Mouse (Mus musculus): ENCODE data around the gene BC048507.
"Not testable (repeated sequence)": the region's sequence is repeated elsewhere in the genome, so short reads cannot be mapped to it uniquely, and the experiment has no call there.

Gene BC048507

DNA sequence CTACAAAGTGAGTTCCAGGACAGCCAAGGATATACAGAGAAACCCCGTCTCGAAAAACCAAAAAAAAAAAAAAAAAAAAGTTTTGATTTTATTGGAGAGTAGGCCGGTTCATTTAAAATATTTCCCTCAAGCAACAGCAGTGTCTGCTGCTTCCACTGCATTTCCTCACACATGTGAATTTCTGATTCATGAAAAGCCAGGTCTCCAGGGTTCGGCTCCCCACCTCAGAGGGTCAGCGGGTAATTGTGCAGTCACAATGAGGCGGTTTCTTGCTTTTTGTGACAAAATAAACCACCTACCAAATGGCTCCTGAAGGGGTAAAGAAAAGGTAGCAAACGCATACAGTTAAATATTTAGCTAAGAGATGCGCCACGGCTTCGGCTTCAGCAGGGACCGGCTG lies at the start of gene BC048507:
TSS of gene BC048507 (plus strand) at position 301 of the 400 bp plus-strand sequence.
- no peak for DNase-seq

DNA sequence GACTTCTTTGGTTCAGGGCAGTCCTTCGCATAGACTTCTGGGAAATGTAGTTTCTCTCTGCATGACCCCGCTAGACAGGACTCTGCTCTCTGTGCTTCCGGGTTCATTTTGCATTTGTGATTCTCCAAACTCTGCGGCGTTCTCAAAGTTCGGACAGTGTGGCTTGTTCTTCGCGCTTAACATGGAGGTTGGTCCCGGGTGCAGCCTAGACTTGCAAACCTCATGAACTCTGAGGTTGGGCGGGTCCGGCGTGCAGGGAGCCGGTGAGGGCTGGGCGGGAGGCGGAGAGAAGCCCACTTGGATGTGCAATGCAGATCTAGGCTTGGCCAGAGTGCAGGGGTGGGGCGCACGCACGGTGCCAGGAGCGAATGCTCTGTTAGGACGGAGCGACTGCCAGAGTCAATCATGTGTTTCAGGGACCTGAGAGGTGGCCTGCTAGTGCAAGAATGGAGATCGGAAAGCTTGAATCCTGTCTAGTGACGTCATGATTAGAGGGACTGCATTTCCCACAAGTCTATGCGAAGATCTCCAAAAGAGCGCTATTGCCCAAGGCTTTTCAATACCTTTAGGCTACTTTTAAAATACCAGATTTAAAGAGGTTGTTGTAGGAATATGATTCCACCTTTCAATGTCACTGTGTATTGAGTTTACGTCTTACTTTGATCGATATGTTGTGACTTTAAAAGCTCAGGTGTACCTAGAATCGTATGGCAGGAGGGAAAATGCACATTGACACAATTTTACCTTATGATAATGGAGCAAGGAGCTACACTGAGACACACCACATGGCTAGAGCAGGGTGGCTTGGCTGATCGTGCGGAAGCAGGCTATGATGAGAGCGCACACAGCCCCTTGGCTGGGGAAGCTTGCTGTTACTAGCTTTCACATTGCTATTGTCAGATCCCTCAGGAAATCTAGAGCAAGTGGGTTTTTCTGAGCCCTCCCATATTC lies 49.1 kb upstream of the BC048507 start, which contains the start of gene Zfp273:
TSS of gene Zfp273 (plus strand) at position 31 of the 951 bp plus-strand sequence.
- DNase-seq = peak; percentile 67

DNA sequence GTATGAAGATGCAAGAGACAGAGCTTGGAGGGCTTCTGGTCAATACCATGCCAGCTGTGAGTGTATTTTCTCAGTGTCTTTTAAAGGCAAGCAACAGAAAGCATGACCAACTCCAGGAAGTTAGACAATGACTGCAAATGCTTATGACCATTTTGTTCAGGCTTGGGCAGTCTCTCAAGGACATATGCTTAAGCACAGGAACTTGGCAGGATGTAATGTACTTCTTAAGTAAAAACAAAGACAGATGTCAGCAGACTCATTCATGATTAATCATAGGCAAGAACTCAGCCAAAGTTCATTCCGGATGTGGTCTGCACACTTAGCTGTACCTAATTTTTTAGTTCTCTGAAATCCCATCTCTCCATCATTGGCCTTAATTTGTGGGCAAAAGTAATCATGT lies 44.5 kb upstream of the BC048507 start:
- DNase-seq = no peak

DNA sequence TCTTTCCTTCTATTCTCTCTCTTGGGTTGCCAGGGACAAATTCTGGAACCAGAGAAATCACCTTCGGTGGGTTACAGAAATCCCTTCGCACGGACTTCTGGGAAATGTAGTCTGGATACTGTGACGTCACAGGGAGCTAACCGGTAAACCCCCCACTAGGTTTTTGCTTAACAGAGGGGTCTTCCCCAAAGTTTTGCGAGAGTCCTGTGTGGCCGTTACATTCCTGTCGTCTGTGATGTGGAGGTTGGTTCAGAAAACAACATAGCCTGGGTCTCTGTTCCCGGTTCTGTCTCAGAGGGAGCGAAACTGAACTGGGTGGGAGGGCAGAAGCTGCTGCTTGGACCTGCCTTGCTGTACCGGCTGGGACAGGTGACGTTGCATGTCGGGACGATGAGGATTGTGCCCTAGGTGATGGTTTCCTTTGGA lies 32.2 kb upstream of the BC048507 start, which contains the start of gene Gm10037:
TSS of gene Gm10037 (plus strand) at position 196 of the 426 bp plus-strand sequence.
- peak; percentile 59 for DNase-seq

DNA sequence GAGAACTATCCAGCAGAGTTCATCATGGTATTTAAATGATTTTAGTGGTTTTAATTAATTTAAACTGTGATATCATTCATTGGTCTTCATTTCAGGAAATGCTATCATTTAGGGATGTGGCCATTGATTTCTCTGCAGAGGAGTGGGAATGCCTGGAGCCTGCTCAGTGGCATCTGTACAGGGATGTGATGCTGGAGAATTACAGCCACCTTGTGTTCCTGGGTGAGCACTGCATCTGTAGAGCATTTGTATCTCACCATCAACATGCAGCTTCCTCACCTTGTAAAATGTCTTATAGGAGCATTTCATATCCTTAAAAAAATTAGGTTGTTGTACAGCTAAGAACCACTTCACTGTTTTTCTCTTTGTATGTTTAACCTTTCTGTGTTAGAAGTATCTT lies 30.0 kb upstream of the BC048507 start:
- not testable (repeated sequence) for DNase-seq

DNA sequence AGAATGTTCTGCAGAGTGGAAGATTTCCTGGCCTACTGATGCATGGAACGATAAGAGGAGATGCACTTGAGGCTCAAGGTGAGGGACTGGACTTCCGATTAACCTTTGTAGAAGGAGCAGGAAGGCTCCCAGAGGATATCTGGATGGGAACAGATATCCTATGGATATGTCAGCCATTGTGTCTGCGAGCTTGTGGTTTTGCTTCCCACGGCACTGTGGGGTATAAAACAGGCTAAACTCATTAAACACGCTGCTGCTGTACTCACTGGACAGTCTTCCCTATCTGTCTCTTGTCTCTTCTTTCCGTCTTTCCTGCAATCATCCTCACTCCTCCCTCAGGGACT lies 19.4 kb upstream of the BC048507 start:
- DNase-seq = no peak

DNA sequence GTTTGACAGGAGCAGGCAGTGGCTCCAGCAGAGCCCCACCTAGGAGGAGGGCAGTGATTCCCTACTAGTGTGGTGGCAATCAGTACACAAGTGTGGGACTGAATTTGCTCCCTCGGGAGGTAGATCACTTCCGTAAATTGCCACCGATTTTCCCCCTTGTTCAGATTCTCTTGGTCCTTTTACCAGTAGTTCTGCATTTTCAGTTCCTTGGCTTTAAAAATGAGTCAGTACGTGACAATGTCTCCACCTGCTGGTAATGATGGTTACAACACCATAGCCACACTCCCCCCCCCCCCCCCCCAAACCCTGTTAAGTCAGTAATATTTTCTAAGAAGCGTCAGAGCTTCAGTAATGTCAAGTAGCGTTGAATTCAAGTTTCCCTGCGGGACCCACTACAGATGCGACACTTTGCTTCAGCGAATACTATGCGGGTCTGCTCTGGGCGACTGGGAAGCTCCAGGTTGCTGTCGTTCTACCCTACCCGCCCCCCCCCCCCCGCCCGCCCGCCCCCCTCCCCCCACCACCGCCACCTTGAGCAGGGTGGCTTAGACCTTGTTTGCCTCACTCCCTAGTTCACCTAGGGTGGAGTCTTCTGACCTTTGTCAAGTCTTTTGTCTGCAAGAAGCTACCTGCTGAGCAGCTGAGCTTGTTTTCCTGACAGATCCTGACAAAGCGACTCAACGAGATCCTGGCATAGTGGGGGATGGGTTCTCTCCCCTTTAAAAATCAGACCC lies 18.8 kb upstream of the BC048507 start:
- peak; percentile 71 for DNase-seq

DNA sequence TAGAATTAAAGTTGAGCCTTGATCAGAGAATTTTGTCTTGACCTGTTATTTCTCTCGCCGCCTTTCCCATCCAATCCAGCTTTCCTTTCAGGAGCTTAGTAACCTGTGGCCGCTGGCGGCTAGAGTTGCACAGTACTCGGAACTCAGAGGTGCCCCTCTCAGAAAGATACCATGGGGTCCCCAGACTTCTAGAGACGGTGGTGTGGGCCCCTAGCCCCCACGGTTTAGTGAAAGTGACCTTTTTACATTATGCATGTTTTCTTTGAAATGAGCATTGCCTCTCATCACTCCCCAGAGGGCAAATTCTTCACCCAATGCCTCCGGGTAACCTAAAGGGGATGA lies 18.3 kb upstream of the BC048507 start:
- DNase-seq = peak; percentile 1

DNA sequence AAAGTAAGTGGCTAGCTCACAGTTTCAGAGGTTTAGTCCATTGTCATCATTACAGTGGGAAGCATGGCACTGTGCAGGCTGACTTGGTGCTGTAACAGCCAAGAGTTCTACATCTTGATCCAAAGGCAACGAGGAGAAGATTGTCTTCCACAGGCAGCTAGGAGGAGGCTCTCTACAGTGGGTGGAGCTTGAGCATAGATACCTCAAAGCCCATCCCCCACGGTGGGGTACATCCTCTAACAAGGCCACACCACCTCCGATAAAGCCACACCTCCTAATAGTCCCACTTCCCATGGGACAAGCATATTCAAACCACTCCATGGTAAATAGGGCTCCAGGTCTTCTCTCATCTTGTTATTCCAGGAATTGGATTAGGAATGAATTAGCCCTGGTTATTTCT lies 12.8 kb upstream of the BC048507 start:
- DNase-seq = no peak

DNA sequence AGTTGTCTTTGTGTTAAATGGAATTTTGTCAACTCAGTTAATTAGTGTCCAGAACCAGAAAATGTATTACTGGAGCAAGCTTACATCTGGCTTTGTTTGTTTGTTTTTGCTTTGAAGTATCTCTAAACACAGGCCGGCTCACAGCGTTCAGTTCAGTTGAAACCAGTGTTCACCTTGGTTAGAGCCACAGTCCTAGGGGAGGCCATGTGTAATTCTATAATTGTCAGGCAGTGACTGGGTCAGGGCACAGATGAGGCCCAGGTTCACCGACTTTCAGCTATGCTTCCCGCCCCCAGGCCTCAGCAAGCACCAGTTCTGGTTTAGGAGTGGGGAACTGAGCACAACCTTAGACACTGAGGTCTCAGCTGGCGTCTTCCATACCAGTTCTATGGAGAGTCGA lies 10.0 kb upstream of the BC048507 start:
- DNase-seq = no peak

DNA sequence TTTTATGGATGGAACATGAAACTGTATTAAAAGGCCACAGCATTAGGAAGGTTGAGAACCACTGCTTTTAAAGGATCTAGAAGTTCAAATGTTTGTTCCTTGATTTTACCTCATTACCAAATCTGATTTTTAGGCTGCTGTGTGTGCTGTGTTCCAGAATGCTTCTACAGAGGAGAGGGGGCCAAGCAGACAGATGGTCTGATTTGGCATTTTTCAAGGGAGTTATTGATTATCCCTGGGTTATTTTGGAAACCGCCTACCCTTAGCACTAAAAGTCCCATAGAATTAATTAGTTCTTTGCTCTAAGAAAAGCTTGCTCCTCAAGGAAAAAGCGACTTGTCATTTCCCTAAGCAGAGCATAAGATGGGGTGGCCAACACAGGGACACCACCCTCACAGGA lies 9.1 kb upstream of the BC048507 start:
- no peak for DNase-seq

DNA sequence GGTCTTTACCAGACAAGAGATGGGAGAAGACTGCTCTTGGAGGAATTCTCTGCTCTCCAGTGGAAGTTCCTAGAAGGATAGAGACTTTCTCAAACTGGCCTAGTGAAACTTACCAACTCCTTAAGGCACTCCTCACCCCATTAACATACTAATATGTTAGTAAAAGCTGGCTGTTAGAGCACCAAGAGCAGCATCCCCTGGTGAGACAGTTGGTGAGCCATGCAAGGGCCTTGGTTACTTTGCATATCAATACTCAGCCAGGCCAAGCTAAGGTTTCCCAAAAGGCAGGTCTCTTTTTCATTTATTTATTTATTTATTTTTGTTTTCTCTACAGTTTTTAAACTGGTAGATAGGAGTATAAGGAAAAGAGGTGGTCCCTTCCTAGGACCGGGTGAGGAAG lies 5.8 kb upstream of the BC048507 start:
- DNase-seq = no peak

DNA sequence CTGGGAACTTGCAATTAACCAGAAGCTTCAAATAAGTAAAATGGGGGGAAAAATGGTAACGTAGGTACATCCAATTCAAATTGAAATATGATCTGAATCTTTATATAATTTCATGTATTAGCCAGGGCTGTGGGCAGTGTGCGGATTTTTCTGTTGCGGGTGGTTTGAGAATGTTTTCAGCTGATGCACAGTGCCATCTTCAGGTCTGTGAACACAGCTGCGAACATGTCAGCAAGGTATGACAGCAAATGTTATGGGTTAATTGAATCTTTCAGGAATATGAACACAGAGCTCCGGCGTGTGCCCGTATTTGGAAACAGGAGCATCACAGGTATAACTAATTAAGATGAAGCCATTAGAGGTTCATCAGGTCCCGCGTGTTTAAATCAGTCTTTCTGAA lies 618 bp upstream of the BC048507 start:
- no peak for DNase-seq

DNA sequence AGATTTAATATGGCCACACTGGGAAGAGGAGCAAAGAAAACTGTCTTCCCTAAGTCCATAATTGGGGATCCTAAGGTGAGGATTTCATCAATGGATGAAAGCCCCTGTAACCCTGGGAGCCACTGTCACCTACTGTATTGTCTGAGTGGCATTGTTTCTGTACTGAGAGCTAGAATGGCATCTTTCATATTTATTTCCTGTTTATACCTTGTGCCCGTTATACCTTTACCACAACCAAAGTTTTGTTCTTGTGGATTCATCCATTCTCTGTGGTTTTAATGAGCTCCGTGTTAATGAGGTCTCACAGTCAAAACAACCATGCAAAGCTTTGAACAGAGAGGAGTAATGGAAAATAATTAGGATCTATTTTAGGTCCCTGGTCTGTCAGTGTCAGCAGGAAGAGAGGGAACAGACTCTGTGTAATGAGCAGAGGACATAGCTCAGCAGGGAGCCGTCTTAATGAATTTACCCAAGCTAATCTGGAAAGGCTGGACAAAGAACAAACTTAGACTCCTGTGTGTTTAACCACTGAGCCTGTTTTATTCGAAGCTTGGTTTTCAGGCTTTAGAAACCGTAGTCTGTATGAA lies 1.7 kb downstream of the BC048507 start:
- no peak for DNase-seq

DNA sequence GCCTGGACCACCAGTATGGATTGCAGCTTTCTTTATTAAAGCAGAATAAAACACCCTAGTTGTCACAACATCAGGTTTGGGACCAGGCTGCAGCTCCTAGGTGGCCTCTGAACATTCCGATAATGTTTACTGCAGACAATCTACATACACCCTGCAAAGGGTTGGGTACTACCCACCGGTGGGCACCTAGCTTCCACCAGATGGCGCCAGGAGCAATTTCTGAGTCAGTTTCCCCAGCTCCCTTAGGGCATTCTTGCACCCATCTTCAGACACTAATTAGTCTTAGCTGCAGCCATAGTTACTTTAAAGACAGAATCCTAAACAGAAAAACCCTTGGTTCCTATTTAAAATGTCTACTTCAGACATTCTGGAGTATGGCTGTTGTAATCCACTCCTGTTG lies 4.8 kb downstream of the BC048507 start:
- DNase-seq = peak; percentile 7

DNA sequence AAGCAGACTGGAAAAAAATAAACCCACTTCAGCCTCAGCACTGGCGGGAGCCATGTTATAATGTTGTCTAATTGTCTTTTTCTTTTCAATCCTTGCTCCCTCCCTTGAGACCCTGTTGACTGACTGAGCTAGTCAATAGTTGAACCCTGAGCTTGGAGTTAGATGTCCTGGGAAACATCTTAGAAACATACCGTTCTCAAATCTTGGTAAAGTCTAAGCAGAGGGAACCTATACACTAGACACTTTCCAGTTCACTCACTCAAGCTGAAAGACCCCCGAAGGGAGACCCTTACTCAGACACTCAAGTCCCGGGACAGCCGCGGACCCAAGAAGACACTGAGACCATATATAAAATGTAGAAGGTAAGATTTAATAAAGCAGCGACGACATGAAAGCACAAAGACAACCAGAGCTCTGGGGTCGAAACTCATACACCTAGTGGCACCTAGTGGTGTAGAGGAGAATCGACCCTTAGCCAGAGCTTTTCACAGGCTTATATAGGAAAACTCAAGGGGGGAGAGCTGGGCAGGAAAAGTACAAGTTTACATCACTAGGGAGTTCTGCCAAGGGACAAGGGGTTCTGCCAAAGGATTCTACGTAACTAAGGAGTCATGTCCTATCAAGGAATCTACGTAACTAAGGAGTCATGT lies 13.0 kb downstream of the BC048507 start:
- not testable (repeated sequence) for DNase-seq

DNA sequence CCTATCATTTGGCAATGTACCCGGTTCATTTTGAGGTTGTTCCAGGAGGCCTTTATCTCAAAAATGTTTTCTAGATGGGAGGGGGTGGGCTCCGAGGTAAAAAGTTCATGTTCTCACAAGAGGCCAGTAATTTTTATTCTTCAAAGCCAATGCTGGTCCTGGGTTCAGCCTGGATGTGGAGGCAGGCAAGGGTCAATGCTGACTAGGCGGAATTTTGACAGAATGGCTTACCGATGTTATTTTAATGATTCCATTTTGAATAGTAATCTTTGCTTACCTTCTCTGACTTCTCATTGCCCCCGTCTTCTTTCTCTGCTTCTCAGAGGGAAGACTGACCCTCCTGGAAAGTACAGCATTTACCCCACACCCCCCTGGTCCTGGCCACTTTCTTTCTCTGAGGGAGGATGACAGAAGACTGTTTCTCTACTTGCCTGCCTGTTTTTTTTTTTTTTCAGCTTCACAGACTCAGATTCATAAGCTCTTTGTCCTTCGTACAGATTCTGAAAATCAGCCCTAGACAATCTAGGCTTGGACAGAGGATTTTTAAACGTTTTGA lies 13.7 kb downstream of the BC048507 start:
- no peak for DNase-seq

DNA sequence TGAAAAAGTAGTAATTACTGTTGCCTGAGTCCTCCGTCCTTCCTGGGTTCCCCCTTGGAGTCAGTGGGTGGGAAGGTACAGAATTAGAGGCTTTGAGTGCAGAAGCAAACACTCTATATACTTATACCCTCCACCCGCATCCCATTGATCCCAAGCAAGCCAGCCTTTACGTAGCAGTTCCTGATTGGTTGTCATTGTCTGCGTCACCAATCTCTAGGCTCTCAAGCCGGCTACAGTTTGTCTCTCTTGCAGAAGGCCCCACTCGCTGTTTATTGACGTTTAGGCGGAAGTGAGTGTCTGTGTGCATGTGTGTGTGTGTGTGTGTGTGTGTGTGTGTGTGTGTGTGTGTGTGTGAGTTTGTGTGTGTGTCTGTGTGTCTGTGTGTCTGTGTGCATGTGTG lies 20.8 kb downstream of the BC048507 start:
- no peak for DNase-seq

DNA sequence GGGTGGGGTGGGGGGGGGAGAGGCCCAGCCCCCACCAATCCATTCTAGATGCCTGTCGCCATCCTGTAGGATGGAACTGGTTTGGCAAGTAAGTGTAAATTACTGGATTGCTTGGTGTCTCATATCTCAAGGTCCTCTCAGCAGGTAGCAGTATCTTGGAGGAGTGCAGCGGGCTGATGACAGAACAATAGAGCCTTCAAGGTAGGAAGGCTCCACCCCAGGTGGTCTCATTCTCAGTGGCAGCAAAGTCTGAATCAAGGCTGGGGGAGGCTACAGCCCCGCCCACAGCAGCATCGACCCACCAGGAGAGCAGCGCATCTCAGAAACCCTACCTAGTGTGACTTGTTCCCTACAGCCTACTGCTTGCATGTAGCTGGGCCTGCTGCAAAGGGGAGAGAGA lies 46.6 kb downstream of the BC048507 start:
- no peak for DNase-seq

All from lung, postnatal 14 days (tissue).